Mouse (Mus musculus) naive thymus-derived CD4-positive, alpha-beta T cell, adult 2 months (primary cell): Measurements from ENCODE around the gene Bag5.
"Not testable (repeated sequence)": the region's sequence is repeated elsewhere in the genome, so short reads cannot be mapped to it uniquely, and the experiment has no call there.

Experiments used
- DNase-seq: peaks from one replicate; pipeline ENCODE4 v3.0.0-alpha.2; 2011; ENCODE audit warnings: low read depth

Gene Bag5

DNA sequence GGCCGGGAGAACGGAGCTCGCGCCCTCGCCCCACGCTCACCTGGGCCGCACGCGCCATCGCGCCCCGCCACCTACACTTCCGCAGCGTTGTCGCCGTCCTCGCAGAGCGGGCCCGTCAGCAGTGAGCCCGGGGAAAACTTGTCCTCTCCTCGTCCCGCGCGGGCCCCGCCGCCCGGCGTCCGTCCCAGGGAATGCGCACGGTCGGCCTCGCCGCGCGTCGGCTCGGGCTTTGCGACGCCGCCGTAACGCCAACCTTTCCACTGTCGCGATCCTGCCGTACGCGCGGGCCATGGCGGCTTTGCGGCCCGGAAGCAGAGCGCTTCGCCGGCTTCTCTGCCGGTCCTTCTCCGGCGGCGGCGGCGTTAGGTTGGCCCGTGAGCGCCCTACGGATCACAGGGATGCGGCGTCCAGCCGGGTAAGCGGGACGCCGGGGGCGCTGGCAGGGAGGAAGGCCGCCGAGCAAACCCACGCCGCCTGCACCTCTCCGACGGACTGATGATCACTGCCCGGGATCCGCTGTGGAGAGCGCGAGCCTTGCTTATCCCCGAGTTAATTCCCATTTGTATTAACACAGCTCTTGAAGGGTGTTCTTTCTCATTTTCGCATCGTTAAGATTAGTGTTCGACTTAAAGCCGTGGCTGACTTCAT is at the start of gene Bag5, which contains the start of gene Apopt1:
Bag5 (minus strand) TSS at position 254 of the 648 bp plus-strand sequence.
Apopt1 (plus strand) TSS at position 258 of the 648 bp plus-strand sequence.
- peak; percentile 95 for DNase-seq

- DNase-seq, result no peak
Measured at GRCm38 (mm10) chr12:111760306-111760908, 47.4 kb upstream of the Bag5 start.

GRCm38 (mm10) chr12:111759176-111760061 is 46.4 kb upstream of the Bag5 start:
- no peak for DNase-seq

- DNase-seq, result peak; percentile 82
Measured at GRCm38 (mm10) chr12:111758381-111759175, 45.5 kb upstream of the Bag5 start, which contains the start of gene Klc1. TSS of gene Klc1 (plus strand) at chr12:111758849.

DNA sequence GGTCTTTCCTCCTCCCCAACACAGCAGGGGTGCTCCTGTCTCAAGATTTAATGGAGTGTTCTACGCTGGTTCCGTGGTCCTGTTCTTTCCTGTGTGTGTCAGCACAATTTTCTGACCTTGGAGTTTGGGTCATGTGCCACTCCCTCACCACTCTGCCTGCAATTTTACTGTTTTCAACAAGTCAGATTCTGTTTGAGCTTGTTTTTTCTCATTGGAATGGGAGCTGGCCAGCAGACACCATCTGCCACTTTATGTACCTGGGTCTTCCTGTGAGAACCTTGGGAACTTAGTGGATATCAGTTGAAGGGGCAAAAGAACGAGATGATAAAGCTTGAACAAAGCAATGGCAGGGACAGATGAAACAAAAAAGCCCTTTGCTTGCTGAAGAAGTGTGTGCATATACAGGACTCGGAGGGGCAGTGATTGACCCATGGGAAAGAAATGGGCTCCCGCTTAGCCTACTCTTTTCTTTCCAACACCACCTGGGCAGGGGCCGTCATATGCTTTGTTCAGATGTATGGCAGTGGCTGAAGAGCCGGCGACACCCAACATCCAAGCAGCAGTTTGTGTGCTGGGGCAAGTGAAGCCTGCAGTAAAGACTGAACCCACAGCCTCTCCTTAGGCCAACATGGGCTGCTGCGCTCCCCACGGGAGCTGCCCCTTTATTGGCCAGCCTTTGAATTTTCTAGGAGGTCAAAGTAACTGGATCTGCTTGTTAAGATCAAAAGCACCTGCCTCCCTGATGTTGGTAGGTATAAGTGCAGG is 44.7 kb upstream of the Bag5 start:
- DNase-seq, result no peak

DNA sequence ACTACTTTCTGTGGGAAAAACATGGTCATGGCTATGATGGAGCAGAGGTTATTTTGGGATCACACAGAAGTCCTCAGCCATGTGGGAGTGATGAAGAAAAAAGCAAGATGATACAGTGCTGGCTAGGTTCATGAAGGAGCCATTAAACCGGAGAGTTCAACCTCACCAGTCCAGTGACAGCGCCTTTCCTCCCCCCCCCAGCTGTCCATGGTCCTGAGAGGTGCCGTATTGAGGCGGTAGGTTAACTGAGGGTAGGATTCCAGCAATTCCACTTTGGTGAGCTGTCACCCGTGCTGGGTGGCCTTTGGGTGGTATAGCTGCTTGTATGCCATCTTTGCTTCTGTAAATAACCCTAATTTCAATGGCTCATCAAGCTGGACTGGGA is 43.6 kb upstream of the Bag5 start:
- DNase-seq, result no peak

DNA sequence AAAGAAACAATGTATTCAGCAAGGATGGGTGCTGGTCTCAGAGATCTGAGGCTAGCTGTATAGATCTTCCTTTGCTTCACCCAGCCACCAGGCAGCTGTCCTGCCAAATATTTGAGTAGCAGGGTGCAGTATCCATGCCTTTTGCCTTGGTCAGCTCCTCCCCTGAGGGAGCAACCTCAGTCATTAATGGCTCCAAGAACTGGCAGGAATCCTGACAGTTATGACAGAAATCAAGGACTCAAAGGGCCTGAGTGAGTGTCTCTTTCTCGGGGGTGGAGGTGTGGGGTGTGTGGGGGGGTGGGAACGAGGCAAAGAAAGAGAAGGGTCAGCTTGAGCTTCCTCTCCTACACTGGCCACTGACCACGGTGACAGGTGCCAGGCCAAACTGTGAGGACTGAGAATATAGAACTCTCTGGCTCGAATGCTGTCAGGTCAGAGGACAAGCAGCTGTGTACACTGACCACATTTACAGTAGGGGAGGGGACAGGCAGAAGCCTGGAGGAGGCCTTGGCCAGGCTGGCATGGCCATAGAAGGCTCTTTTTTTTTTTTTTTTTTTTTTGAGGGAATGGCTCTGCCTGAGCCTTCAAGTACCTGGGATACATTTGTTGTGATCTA is 43.1 kb upstream of the Bag5 start:
- no peak for DNase-seq

- no peak for DNase-seq
Measured at GRCm38 (mm10) chr12:111755231-111755630, 42.2 kb upstream of the Bag5 start.

DNA sequence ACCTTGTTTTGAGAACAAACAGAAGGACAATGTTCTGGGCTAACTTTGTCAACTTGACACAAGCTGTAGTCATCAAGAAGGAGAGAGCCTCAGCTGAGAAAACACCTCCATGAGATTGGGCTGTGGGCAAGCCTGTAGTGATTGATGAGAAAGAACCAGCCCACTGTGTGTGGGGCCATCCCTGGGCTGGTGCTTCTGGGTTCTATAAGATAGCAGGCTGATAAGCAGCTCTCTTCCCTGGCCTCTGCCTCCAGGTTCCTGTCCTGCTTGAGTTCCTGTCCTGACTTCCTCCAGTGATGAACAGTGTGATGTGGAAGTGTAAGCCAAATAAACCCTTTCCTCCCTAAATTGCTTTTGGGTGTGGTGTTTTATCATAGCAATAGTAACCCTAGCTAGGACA is 41.7 kb upstream of the Bag5 start:
- no peak for DNase-seq

DNA sequence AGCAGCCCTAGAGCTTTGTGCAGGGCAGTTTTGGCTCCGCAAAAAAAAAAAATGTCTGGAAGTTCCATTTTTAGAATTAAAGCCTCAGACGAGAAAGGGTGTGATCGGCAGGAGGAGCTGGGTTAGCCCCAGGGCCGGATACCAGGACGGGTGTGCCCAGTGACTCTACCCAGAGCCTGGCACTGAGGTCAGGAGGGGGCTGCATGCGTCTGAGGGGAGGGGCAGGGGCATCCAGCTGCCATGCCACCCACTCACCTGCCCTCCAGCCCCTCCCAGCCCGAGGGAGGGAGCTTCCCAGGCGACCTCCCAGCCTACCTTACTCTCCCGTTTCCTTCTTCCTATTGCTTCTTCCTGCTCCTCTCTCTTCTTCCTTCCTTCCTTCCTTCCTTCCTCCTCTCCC is 40.3 kb upstream of the Bag5 start:
- no peak for DNase-seq

DNA sequence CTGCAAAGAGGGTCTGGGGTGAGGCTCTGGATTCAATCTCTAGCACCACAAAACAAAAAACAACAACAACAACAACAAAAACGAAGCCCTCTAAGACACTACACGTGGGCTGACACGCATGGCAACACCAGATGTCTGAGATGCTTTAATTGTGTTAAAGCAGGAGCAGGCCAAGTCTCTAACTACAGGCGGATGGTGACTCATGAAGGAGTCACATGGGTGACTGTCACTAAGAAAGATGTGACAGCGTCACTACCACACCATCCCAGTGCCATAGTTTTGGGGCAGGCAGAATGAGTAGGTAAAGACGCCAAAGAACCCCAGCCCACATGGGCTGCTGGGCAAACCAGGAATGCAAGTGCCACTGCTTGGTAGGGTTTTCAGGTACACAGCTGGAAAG is 39.4 kb upstream of the Bag5 start:
- no peak for DNase-seq

DNA sequence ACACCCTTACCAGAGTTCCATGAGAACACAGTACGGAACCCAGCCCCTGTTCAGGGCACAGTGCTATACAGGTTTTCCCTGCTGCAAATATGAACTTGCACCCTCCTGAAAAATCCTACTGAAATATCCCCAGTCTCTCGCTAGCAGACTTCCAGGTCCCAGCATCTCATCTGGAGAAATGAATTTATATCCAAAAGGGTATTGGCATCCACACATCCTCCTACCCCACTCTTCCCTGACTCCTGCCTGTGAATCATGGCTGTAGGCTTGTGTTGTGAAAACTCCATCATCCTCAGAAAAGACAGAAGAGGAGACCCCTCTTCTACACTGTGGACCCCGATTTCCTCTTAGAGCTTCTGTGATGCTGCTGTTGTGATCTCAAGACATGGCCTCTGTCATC is 37.7 kb upstream of the Bag5 start:
- DNase-seq, result no peak

GRCm38 (mm10) chr12:111747421-111747820 is 34.4 kb upstream of the Bag5 start:
- no peak for DNase-seq

DNA sequence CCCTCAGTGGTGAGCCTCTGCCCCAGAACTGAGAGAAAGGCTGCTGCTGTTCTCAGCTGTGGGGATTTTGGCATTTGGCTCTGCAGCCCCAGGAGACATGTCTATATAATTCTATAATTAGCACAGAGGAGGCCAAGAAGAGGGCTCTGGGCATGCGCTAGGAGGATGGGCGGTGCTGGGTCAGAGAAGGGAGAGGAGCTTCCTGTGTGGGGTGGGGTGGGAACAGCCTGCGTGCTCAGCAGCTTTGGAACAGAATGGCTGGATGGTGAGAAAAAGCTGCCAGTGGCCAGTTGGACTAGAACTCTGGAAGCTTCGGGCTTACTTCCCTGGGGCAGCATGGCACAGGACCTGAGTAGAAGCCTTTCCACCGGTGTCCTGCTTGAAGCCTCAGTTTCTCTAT is 33.0 kb upstream of the Bag5 start:
- peak; percentile 52 for DNase-seq

- DNase-seq, result no peak
Measured at GRCm38 (mm10) chr12:111745274-111745673, 32.2 kb upstream of the Bag5 start.

- no peak for DNase-seq
Measured at GRCm38 (mm10) chr12:111743981-111744423, 30.9 kb upstream of the Bag5 start.

DNA sequence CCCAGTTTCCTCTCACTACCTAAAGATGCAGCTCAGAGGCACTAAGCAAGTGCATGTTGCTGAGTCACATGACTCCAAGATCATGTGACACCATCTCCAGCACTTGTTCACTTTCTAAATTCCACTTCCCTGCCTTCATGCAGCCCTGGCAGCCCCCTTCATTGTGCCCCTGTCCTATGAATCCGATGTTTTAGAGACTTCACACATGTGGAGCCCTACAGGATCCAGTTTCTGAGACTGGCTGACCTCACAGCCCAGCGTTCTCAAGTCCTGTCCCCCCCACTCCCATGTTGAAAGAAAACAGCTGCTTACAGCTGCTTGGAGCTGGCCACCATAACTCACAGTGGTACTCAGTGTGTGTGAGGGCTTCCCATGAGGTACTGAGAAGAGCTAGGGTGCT is 30.4 kb upstream of the Bag5 start:
- no peak for DNase-seq

GRCm38 (mm10) chr12:111741338-111741737 is 28.3 kb upstream of the Bag5 start:
- DNase-seq, result no peak

DNA sequence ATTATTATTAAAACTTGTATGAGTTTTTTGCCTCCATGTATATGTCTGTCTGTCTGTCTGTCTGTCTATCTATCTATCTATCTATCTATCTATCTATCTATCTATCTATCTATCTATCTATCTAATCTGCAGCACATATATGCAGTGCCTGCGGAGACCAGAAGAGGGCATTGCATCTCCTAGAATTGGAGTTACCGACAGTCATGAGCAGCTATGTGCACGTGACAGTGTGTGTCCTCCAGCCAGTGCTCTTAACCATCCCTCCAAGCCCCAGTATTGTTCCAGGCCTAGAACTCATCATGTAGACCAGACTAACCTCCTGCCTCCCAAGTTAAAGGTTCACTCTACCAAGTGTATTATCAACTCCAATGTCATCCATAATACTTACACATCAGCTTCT is 25.7 kb upstream of the Bag5 start:
- peak; percentile 45 for DNase-seq

- DNase-seq, result no peak
Measured at GRCm38 (mm10) chr12:111737370-111737769, 24.3 kb upstream of the Bag5 start.

DNA sequence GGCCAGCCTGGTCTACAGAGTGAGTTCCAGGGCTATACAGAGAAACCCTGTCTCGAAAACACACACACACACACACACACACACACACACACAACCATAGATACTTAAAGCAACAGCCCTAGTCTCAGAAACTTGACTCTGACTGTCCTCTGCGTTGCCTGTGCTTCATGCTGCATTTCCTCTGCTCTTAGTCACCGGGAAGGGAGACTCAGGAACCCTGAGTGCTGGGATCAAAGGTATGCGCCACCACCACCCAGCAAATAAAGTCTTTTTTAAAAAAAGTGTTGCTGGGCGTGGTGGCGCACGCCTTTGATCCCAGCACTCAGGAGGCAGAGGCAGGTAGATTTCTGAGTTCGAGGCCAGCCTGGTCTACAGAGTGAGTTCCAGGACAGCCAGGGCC is 23.6 kb upstream of the Bag5 start:
- DNase-seq, result not testable (repeated sequence)
